Comparison of ENCODE assay signal across 21 mouse cellular contexts in the genomic region with DNA sequence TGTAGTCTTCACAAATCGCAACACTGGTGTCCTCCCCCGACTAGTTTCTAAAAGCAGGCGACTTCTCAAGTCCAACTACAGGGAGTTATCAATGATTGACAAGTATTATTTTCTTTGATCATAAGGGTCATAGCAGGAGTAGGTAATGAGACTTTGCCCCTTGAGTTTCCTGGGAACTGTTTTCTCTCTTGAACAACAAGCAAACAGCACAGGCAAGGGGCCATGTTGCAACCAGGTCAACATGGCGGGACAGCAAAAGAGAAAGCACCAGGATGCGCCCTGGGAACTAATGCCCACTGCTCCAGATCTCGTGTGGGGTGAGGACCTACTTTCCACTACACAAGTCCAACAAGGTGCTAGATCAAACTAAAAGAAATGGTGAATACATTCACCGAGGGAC.
"Had no signal": no experiment of that assay in that cellular context is flagged by ENCODE, and none has a peak within 500 bp of the region (broad histone marks: within the 10 kb centered on the region; RNA-seq: fewer than 3 reads in every experiment).

No protein-coding gene starts in this region.

- H3K9ac ChIP-seq: forebrain, postnatal 0 days; heart, embryonic 13.5 days; heart, embryonic 15.5 days; hindbrain, embryonic 13.5 days; hindbrain, embryonic 15.5 days; limb, embryonic 13.5 days; limb, embryonic 15.5 days; liver, embryonic 13.5 days; liver, embryonic 15.5 days had no signal

- H3K27me3 ChIP-seq: heart, embryonic 13.5 days; heart, embryonic 15.5 days; hindbrain, embryonic 13.5 days; hindbrain, embryonic 15.5 days; limb, embryonic 13.5 days; limb, embryonic 15.5 days; liver, embryonic 13.5 days; liver, embryonic 15.5 days had no signal

- ATAC-seq: forebrain, postnatal 0 days; hindbrain, postnatal 0 days; intestine, embryonic 16.5 days had no signal

- H3K4me1 ChIP-seq: hindbrain, embryonic 15.5 days; limb, embryonic 13.5 days; limb, embryonic 15.5 days had no signal

- H3K4me3 ChIP-seq: heart, embryonic 13.5 days; heart, embryonic 15.5 days; hindbrain, embryonic 13.5 days; hindbrain, embryonic 15.5 days; limb, embryonic 13.5 days; limb, embryonic 15.5 days; liver, embryonic 13.5 days; liver, embryonic 15.5 days had no signal

- H3K36me3 ChIP-seq: hindbrain, embryonic 15.5 days had no signal

- H3K27ac ChIP-seq: heart, embryonic 13.5 days; heart, embryonic 15.5 days; hindbrain, embryonic 13.5 days; hindbrain, embryonic 15.5 days; hindbrain, postnatal 0 days; limb, embryonic 13.5 days; limb, embryonic 15.5 days; liver, embryonic 13.5 days; liver, embryonic 15.5 days had no signal

- H3K9me3 ChIP-seq: hindbrain, embryonic 13.5 days; hindbrain, embryonic 15.5 days; limb, embryonic 15.5 days; liver, embryonic 13.5 days; liver, embryonic 15.5 days had no signal

- H3K4me2 ChIP-seq: heart, embryonic 11.5 days; heart, embryonic 13.5 days; heart, embryonic 15.5 days; hindbrain, embryonic 13.5 days; hindbrain, embryonic 15.5 days; limb, embryonic 13.5 days; limb, embryonic 15.5 days; liver, embryonic 13.5 days; liver, embryonic 15.5 days had no signal

- DNase-seq: forebrain, postnatal 0 days; gastrocnemius, postnatal 14 days; gastrocnemius, postnatal 36 days; heart, adult 18-20 months; heart, postnatal 14 days; heart, postnatal 36 days; kidney, adult 18-20 months; layer of hippocampus, adult 9-11 months; layer of hippocampus, postnatal 36 days; left cerebral cortex, postnatal 4 days; liver, embryonic 13.5 days had no signal
